Mouse (Mus musculus) cortical plate, adult 2 months (tissue): ENCODE data around the gene Has3.

Experiments
- CTCF ChIP-seq: fragments of 200-500 bp; IDR thresholded peaks from 2 replicates; pipeline ENCODE4 v1.5.1; 2011; ENCODE audit warnings: mild to moderate bottlenecking, control low read depth, low read length; ENCODE audit not compliant: insufficient read depth; ENCODE audit errors: extremely low read depth
- POLR2A ChIP-seq: fragments of 200-500 bp; IDR thresholded peaks from 2 replicates; pipeline ENCODE4 v1.6.1; 2011; ENCODE audit warnings: mild to moderate bottlenecking, low read length, control low read depth; ENCODE audit not compliant: insufficient read depth; ENCODE audit errors: extremely low read depth

DNA sequence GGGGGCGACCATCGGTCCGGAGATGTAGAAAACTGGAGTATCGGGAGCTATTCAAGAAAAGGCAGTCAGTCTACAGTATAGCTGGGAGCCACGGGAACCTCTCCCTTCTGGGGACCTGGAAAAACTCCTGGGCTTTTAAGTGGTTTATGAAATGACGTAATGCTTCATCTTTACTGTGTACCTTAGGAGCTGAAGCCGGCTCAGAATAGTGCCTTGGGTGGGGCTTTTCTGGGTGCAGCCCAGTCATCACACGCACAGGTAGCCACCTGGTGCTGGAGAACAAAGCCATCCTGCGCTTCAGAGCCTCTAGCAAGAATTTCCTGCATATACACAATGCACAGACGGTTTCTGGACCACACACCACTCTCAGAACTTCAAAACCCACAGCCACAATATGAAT lies 7.2 kb upstream of the Has3 start:
- TF ChIP-seq POLR2A (no peak), CTCF (no peak)
